Mouse (Mus musculus) midbrain, embryonic 12.5 days (tissue): ENCODE measurements around the gene Xrn2. TPM values are rescaled to one million over a fixed set of nuclear protein-coding genes. Genes with fewer than 3 reads are reported as not detected.

Experiments
- ATAC-seq: fragments of 200-750 bp; cut with Nextera tagmentation; 2 replicates; pipeline ENCODE4 v1.8.0; 2017; ENCODE audit warnings: low read depth, moderate TSS enrichment, moderate library complexity; ENCODE audit not compliant: low FRiP score
- H3K27ac ChIP-seq: fragments of 300-500 bp; sonication (generic); replicated peaks from 2 replicates; pipeline ENCODE4 v1.5.1; 2016; ENCODE audit warnings: mild to moderate bottlenecking
- H3K27me3 ChIP-seq: fragments of 300-500 bp; sonication (generic); 2 replicates; pipeline ENCODE4 v1.6.1; 2016; ENCODE audit warnings: mild to moderate bottlenecking
- H3K36me3 ChIP-seq: fragments of 300-500 bp; sonication (generic); 2 replicates; pipeline ENCODE4 v1.6.1; 2016
- H3K4me1 ChIP-seq: fragments of 300-500 bp; sonication (generic); 2 replicates; pipeline ENCODE4 v1.6.1; 2016
- H3K4me2 ChIP-seq: fragments of 300-500 bp; sonication (generic); replicated peaks from 2 replicates; pipeline ENCODE4 v1.6.1; 2016; ENCODE audit warnings: mild to moderate bottlenecking, moderate library complexity
- H3K4me3 ChIP-seq: fragments of 300-500 bp; sonication (generic); 2 replicates; pipeline ENCODE4 v1.5.1; 2016; ENCODE audit warnings: mild to moderate bottlenecking
- H3K9ac ChIP-seq: fragments of 300-500 bp; sonication (generic); replicated peaks from 2 replicates; pipeline ENCODE4 v1.6.1; 2016; ENCODE audit warnings: mild to moderate bottlenecking, moderate library complexity
- H3K9me3 ChIP-seq: fragments of 300-500 bp; sonication (generic); 2 replicates; pipeline ENCODE4 v1.6.1; 2016; ENCODE audit warnings: mild to moderate bottlenecking
- WGBS: fragments of 180-500 bp; shearing (Covaris S2); methylation state at CpG from one replicate; pipeline ENCODE4 v1.1.7; 2016; 5-methylcytosine and 5-hydroxymethylcytosine counted together
- polyA plus RNA-seq: library from polyadenylated mRNA; unstranded; fragments of >200 nt; fragmentation: Nextera tagmentation; extraction: Ambion mirVana; gene quantifications from 2 replicates; pipeline ENCODE4 v1.2.1, GENCODE M21; 2016

Xrn2 gene
- polyA plus RNA-seq, 1 experiment from 2014 or later, result 91.3 TPM

DNA sequence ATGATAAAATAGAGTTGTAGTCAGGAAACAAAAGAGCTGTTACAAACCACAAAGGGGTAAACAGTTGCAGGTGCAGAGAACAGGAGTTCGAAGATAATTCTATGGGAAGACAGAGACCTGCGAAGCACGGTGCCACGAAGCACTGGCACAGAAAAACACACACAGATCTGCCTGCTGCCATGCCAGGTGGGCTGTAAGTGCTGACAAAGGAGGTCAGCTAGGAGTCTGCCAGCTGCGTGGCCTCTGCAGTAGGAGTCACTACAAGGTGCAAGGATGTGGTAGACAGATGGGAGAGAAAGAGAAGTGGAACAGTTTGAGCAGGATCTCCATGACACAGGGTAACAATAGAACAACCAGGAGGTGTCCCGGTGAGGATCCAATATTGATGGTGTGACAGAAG is 114.6 kb downstream of the Xrn2 start:
- Histone ChIP-seq H3K9me3 (no peaks in the 10 kb centered on the region), H3K36me3 (no peaks in the 10 kb centered on the region), H3K4me3 (no peak overlapping the region), H3K4me2 (no peak overlapping the region), H3K27me3 (no peaks in the 10 kb centered on the region), H3K4me1 (no peaks in the 10 kb centered on the region), H3K9ac (no peak overlapping the region), H3K27ac (no peak overlapping the region)
- 84% methylated on average over 6 of the region's 6 CpGs for WGBS
- no peak for ATAC-seq

Other genes with a start within 250 kb of the Xrn2 start
- gene Kiz, start 157.1 kb upstream of the Xrn2 start, polyA plus RNA-seq, result 33.3 and 39.7 TPM in 2 replicates
- 3.0 and 3.4 TPM in 2 replicates for gene Nkx2-4, start 72.4 kb downstream of the Xrn2 start, polyA plus RNA-seq
- 9.3 and 14.2 TPM in 2 replicates for gene Nkx2-2, start 181.2 kb downstream of the Xrn2 start, polyA plus RNA-seq